Mouse (Mus musculus) G1E (cell line): ENCODE results near the gene Cct5. TPM values are rescaled to one million over a fixed set of nuclear protein-coding genes. Genes with fewer than 3 reads are reported as not detected.

Experiments used
- ATAC-seq: 2 replicates; pipeline ENCODE4 v1.8.0; 2016; ENCODE audit warnings: mild to moderate bottlenecking; ENCODE audit not compliant: insufficient number of reproducible peaks, poor library complexity, low FRiP score, severe bottlenecking; ENCODE audit errors: extremely low read depth
- DNase-seq: peaks from one replicate; pipeline ENCODE4 v3.0.0; 2012; ENCODE audit warnings: low spot score
- H3K27me3 ChIP-seq: 2 replicates; pipeline ENCODE4 v1.6.1; 2012; ENCODE audit warnings: mild to moderate bottlenecking, low read length, inconsistent platforms; ENCODE audit not compliant: insufficient read depth
- H3K36me3 ChIP-seq: replicated peaks from 2 replicates; pipeline ENCODE3; 2012; ENCODE audit warnings: mild to moderate bottlenecking, inconsistent platforms
- H3K4me1 ChIP-seq: 2 replicates; pipeline ENCODE4 v1.6.1; 2012; ENCODE audit warnings: low read depth, low read length, inconsistent platforms, mixed read lengths; ENCODE audit not compliant: insufficient read depth
- H3K4me3 ChIP-seq: 2 replicates; pipeline ENCODE4 v1.5.1; 2012; ENCODE audit warnings: low read depth, mild to moderate bottlenecking, inconsistent platforms, low read length, moderate library complexity, mixed read lengths
- H3K9me3 ChIP-seq: replicated peaks from 2 replicates; pipeline ENCODE4 v1.6.1; 2012; ENCODE audit warnings: inconsistent platforms
- CTCF ChIP-seq: IDR thresholded peaks from 2 replicates; pipeline ENCODE4 v1.5.1; 2012; ENCODE audit warnings: low read depth, low read length, inconsistent platforms, mixed read lengths
- GATA1 ChIP-seq: IDR thresholded peaks from 2 replicates; pipeline ENCODE4 v1.6.1; 2012; ENCODE audit warnings: borderline replicate concordance, low read length, inconsistent platforms, mixed read lengths
- GATA2 ChIP-seq: IDR thresholded peaks from 2 replicates; pipeline ENCODE4 v1.6.1; 2012; ENCODE audit warnings: low read depth, low read length, inconsistent platforms, borderline replicate concordance
- POLR2AphosphoS5 ChIP-seq: IDR thresholded peaks from 2 replicates; pipeline ENCODE4 v1.6.1; 2012; ENCODE audit warnings: low read depth, low read length, inconsistent platforms; ENCODE audit not compliant: insufficient replicate concordance
- TAL1 ChIP-seq: conservative IDR thresholded peaks from 2 replicates; pipeline ENCODE4 v1.6.1; 2012; ENCODE audit warnings: low read depth, low read length, inconsistent platforms, mixed read lengths
- polyA plus RNA-seq: library from polyadenylated mRNA; stranded (reverse); fragments of >175 nt; gene quantifications from 2 replicates; pipeline ENCODE4 v1.2.3, GENCODE M21; 2012
- total RNA-seq, 2 experiments: library from RNA; stranded (forward) in 1 of 2; stranded (reverse) in 1 of 2; fragments of 200-1000 nt in 1 of 2; fragments of >200 nt in 1 of 2; fragmentation: Nextera tagmentation in 1 of 2; gene quantifications; 2 replicates each; pipeline ENCODE4 v1.2.3; 2014 to 2017

Cct5 gene
- total and polyA plus RNA-seq, 3 experiments = 44.6 to 548 (median 497) TPM

DNA sequence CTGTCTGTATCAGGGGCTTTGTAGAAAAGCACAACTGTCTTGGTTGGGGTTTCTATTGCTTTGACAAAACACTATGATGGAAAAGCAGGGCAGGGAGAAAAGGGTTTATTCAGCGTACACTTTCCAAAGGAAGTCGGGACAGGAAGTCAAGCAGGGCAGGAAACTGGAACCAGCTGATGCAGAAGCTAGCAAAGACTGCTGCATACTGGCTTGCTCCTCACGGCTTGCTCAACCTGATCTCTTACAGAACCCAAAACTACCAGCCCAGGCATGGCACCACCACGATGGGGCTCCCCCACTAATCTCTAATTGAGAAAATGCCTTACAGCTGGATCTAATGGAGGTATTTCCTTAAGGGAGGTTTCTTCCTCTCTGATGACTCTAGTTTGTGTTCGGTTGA is 54.2 kb downstream of the Cct5 start:
- Histone ChIP-seq H3K4me3 (no peak overlapping the region), H3K36me3 (no peaks in the 10 kb centered on the region), H3K9me3 (no peaks in the 10 kb centered on the region), H3K4me1 (peaks cover 15% of the 10 kb centered on the region), H3K27me3 (peaks cover 5% of the 10 kb centered on the region; the same call in 1 of the 2 replicates)
- TF ChIP-seq POLR2AphosphoS5 (no peak), CTCF (no peak), TAL1 (no peak)
- no peak for DNase-seq
- ATAC-seq = no peak

DNA sequence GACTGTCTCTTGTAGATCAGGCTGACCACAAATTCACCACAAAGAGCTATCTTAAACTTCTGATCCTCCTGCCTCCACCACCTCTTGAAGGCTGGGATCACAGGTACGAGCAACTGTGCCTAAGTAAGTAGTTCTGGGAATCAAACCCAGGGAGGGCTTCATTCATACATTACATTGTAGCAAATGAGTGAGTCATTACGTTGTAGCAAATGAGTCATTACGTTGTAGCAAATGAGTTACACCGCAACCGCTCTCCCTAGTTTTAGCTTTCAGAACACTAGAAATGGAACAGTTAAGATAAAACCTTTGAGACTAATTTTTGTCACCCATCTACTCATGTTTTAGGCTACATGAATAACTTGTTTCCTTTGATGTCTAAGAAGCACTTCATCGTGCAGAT is 55.3 kb downstream of the Cct5 start:
- no peak for ATAC-seq
- no peaks in the 10 kb centered on the region for H3K36me3 ChIP-seq
- peaks cover 5% of the 10 kb centered on the region; the same call in 1 of the 2 replicates for H3K27me3 ChIP-seq
- DNase-seq = no peak
- no peak overlapping the region for H3K4me3 ChIP-seq
- TF ChIP-seq GATA2 (no peak), POLR2AphosphoS5 (no peak), GATA1 (no peak), TAL1 (no peak), CTCF (no peak)
- H3K4me1 ChIP-seq = peaks cover 26% of the 10 kb centered on the region
- H3K9me3 ChIP-seq = no peaks in the 10 kb centered on the region

DNA sequence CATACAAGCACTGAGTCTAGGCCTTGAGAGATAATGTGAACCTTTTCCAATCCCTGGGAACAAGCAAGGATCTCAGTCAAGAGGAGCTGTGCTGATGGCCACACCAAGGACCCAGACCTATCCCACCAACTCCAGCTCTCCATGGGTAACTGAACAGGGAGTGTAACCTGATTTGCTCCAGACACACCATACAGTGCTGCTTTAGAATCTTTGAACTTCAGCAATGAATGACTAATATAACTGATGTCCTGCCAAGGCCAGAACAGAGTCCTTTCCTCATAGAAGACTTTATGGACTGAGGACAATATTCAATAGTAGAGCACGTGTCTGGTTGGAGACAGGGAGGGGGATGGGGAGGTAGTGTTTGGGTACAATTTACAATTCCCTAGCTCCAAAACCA is 56.5 kb downstream of the Cct5 start:
- peaks cover 5% of the 10 kb centered on the region; the same call in 1 of the 2 replicates for H3K27me3 ChIP-seq

DNA sequence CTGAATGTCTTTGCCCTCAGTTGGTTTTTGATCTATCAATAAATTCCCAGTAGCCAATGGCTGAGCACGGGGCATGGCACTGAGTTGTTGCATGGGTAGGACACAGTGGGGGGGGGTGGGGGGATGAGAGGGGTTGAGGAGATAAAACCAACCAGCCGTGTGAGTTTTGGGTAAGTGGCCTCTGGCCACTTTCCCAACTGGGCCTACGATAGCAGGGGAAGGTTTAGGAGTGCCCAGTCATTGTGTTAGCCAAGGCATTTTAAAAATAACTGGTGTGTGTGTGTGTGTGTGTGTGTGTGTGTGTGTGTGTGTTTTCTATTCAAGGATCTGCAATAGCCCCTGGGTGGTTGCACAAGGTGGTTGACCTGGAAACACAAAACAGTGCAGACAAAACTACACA is 58.4 kb downstream of the Cct5 start:
- DNase-seq (no peak), ATAC-seq (no peak)
- TF ChIP-seq TAL1 (no peak), GATA1 (no peak), POLR2AphosphoS5 (no peak), CTCF (no peak), GATA2 (no peak)
- Histone ChIP-seq H3K4me1 (peaks cover 43% of the 10 kb centered on the region), H3K36me3 (no peaks in the 10 kb centered on the region), H3K27me3 (no peaks in the 10 kb centered on the region; the same call in 1 of the 2 replicates), H3K4me3 (no peak overlapping the region), H3K9me3 (peaks cover 8% of the 10 kb centered on the region)

More for the DNA sequence above, 56.5 kb downstream of the Cct5 start:
- Histone ChIP-seq H3K36me3 (no peaks in the 10 kb centered on the region), H3K9me3 (no peaks in the 10 kb centered on the region), H3K4me1 (peaks cover 38% of the 10 kb centered on the region), H3K4me3 (no peak overlapping the region)
- ATAC-seq (no peak), DNase-seq (no peak)
- TF ChIP-seq TAL1 (no peak), CTCF (no peak), GATA2 (no peak), GATA1 (no peak), POLR2AphosphoS5 (no peak)

DNA sequence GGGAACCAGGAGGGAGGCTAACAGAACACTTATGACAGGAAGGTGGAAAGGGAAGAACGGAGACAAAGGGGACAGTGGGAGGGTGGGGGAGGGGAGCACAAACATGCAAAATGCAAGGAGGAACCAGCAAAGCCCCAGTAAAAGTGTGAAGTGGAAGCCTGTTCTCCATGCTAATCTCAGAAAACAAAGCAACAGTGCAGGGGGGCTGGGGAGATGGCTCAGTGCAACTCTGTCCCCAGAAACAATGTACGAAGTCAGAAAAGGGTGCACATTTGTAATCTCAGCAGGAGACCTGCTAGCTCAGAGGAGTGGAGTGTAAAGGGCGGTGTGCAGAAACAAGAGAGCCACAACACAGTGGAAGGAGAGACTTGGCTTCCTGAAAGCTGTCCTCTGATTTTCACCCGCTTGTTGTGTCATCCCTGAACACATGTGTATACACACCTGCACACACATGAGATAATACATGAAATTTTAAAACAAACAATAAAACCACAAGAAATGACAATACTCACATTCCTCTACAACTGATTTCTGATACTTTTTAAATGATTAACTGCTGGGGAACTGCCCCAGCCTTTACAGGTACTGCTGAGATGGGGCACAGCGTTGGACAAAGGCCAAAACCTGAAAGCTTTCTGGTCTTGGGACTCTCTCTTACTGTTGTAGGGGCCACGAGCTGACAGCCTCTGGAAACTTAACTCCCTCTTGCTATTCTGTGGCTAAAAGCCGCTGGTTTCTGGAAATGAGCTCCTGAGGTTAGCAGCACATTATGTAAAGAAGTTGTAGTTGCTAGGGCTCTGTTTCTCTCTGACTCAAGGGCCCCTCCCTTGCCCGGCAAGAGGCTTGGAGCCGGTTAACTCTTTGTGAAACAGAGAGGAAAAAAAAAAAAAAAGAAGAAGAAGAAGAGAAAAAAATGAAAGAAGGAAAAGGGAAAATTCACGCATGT is 59.3 kb downstream of the Cct5 start:
- DNase-seq = peak; percentile 22
- H3K4me1 ChIP-seq = peaks cover 43% of the 10 kb centered on the region

More for the DNA sequence above, 59.3 kb downstream of the Cct5 start:
- H3K27me3 ChIP-seq = no peaks in the 10 kb centered on the region
- no peak for TF ChIP-seq CTCF
- no peak for TF ChIP-seq GATA1
- no peak for TF ChIP-seq POLR2AphosphoS5
- peak; percentile 41 for TF ChIP-seq TAL1
- H3K9me3 ChIP-seq = peaks cover 9% of the 10 kb centered on the region
- peak; percentile 85 for ATAC-seq
- no peaks in the 10 kb centered on the region for H3K36me3 ChIP-seq
- peak overlapping the region; percentile 20; the same call in 1 of the 2 replicates for H3K4me3 ChIP-seq

Other genes with a start within 250 kb of the Cct5 start
- gene Ankrd33b, start 234.1 kb downstream of the Cct5 start, total RNA-seq (2014; fragmentation: Nextera tagmentation) = not detected in 2 replicates
- gene Ankrd33b, start 234.1 kb downstream of the Cct5 start, total RNA-seq (2017) = 0.11 and 0.23 TPM in 2 replicates
- not detected in 2 replicates for gene Ankrd33b, start 234.1 kb downstream of the Cct5 start, polyA plus RNA-seq
- 0.90 TPM in 1 of 2 replicates, not detected in the other for gene Ropn1l, start 148.1 kb downstream of the Cct5 start, total RNA-seq (2014; fragmentation: Nextera tagmentation)
- gene Ropn1l, start 148.1 kb downstream of the Cct5 start, total RNA-seq (2017) = 1.1 and 3.8 TPM in 2 replicates
- gene Ropn1l, start 148.1 kb downstream of the Cct5 start, polyA plus RNA-seq = 1.4 and 1.5 TPM in 2 replicates
- gene March6, start 70.8 kb downstream of the Cct5 start, total RNA-seq (2014; fragmentation: Nextera tagmentation) = 58.9 and 64.9 TPM in 2 replicates
- gene March6, start 70.8 kb downstream of the Cct5 start, total RNA-seq (2017) = 39.7 and 44.3 TPM in 2 replicates
- gene March6, start 70.8 kb downstream of the Cct5 start, polyA plus RNA-seq = 61.1 and 76.3 TPM in 2 replicates
- not detected in 2 replicates for gene Cmbl, start 36.4 kb downstream of the Cct5 start, total RNA-seq (2014; fragmentation: Nextera tagmentation)
- not detected in 2 replicates for gene Cmbl, start 36.4 kb downstream of the Cct5 start, total RNA-seq (2017)
- not detected in 2 replicates for gene Cmbl, start 36.4 kb downstream of the Cct5 start, polyA plus RNA-seq
- 6.8 and 12.8 TPM in 2 replicates for gene Fam173b, start within 50 bp of the Cct5 start, total RNA-seq (2014; fragmentation: Nextera tagmentation)
- gene Fam173b, start within 50 bp of the Cct5 start, total RNA-seq (2017) = 6.6 and 11.3 TPM in 2 replicates
- gene Fam173b, start within 50 bp of the Cct5 start, polyA plus RNA-seq = 2.8 and 3.1 TPM in 2 replicates